Mouse (Mus musculus): ENCODE measurements around the gene Ncf1. TPM values are rescaled to one million over a fixed set of nuclear protein-coding genes. Genes with fewer than 3 reads are reported as not detected.

Gene Ncf1
- polyA plus RNA-seq (2017; shearing (Covaris generic)): 10 to 100 TPM; 12.4 to 15.2 TPM

DNA sequence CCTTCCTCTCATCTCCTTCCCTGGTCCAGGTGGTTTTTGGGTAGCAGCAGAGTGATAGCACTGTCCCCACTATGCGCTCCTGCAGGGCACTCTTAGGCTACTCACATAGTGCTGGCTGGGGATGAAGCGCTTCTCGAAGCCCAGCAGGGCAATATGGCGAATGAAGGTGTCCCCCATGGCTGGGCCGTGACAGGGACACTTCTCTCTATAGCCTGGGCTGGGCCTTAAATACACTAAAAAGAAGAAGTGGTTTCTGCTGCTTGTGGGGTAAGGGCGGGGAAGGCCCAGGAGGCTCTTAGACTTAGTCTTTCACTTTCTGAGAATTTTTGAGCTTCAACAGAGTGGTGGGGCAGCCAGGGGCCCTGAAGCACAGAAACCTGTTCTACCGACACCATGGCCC is at the start of gene Ncf1:
Gene Ncf1, minus strand, starts transcription at position 235 of the 400 bp plus-strand sequence.
- ATAC-seq: peak; percentile 17

DNA sequence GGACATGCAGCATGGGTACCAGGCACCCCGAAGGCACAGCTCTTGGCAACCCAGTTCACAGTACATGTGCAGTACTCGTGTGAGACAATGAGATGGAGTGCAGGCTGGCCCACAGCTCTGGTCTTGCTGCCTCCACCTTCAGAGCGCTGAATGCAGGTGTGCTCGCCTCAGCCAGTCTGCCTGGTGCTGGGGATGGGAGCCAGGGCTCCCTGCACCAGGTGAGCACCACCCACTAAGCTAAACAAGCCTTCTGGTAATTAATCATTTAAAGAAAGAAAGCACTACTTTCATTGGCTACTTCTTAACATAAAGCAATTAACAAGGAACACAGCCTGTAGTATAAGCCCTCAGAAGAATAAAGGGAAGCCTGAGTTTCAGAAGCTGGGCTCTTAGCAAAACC is 47.7 kb upstream of the Ncf1 start:
- no peak for ATAC-seq

DNA sequence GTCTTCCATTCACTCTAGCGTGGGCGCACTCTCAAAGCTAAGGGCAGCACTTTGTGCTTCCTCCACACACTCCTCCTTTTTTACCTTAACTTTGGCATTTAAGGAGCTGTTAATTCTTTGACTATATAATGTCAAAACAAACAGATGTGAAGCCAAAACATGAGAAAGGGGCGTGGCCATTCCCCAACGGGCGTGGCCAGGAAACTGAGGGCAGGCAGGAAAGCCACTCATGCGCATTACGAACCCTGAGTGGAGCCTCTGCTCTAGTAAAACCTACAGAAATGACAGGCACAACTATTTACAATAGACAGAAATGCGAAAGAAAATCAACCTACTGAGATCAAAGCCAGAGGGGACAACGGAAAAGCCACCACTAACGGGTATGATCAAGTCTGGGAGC is 46.1 kb upstream of the Ncf1 start:
- peak; percentile 58 for ATAC-seq

DNA sequence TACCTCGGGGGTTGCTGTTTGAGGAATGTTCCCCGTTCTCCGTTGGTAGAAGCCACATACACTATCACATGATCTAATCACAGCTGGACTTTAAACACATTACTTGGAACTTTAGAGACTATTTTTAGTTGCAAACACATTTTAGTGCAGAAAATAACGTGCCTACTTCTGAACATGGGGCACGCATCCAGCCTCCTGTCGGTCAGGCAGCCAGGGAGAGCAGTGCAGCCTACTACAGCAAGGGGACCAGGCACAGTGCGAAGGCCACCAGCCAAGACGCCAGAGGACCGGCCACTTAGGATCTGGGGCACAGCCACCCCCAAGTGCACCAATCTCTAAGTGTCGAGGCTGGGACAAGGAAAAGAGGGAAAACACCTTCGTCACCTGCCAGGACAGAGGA is 45.6 kb upstream of the Ncf1 start:
- no peak for ATAC-seq

DNA sequence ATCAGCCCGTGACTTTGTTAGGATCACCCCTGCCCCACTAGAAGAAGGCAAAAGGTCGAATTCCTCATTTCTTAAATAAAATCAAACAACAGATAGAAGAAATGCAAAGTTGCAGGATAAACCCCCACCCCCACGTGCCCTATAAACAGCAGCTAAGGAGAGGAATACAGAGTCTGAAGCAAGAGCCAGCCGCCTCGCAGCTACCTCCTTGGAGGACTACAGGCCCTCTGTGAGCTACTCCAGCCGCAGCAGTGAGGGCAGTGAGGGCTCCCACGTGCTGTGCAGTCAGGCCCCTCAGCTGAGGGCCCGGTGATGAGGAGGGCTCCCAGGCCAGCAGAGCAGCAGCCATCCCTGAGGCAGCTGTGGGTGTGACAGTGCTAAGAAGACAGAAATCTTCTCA is 44.3 kb upstream of the Ncf1 start:
- ATAC-seq: no peak

DNA sequence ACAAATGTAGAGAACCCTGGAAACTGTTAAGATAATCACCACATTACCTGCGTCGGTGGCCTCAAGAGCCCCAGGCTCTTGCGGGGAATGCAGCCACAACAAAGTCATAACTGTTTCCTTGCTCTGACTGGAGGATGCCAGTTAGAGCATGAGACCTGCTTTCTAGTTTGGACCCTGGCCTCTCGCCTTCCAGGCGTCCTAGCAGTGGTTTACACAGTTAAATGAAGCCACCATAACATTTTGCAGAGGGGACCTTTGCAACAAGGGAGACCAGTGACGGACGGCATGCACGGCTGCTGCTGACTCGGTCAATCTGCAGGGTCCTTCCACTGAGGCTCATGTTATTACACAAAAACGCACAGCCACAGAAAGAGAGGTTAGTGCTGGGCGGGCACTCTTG is 43.3 kb upstream of the Ncf1 start:
- no peak for ATAC-seq

DNA sequence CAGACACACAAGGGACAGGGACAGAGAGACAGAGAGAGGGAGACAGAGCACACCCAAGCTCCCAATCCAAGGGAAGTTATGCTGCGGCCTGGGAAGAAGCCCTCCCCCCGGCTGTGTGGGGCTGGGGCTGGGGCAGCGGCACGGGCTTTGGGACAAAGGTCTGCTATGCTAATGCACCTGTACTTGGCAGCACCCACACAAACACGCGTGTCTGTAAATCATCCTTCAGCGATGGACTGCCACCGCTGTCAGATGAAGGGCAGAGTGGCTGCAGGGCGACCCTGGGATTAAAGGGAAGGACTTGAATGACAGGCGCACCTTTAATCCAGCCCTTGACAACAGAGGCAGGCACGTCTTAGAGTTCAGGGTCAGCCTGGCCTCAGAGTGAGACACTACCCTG is 42.0 kb upstream of the Ncf1 start:
- no peak for ATAC-seq

DNA sequence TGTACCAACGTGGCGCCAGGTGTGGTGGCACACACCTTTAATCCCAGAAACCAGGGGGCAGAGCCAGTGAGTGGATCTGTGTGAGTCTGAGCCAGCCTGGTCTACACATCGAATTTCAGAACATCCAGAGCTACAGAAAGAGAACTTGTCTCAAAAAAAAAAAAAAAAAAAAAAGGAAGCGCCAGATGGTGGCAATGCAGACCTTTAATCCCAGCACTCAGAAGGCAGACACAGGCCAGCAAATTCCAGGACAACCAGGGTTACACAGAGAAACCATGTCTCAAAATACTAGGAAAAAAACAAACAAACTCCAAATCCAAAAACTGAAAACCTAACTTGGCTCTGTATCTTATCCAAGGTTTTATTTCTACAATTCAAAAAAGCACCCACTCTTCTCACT is 41.1 kb upstream of the Ncf1 start:
- ATAC-seq: no peak

DNA sequence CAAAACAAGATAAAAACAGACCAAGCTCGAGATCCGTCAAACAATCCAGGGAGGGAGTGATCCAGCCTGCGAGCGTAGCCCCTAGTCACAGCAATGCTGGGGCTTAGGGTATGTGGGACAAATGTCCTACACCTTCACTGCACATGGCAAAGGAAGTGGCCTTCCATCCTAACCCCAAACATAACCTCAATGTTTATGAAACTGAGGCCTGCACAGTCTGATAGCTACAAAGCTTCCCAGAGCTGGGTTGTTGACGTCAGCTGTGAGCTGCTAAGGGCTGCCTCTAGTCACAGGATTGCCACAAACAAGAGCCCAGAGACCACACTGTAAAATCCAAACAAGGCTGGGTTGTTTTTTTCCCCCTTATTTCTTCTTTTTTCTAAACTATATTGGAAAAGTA is 40.3 kb upstream of the Ncf1 start:
- ATAC-seq: peak; percentile 67

DNA sequence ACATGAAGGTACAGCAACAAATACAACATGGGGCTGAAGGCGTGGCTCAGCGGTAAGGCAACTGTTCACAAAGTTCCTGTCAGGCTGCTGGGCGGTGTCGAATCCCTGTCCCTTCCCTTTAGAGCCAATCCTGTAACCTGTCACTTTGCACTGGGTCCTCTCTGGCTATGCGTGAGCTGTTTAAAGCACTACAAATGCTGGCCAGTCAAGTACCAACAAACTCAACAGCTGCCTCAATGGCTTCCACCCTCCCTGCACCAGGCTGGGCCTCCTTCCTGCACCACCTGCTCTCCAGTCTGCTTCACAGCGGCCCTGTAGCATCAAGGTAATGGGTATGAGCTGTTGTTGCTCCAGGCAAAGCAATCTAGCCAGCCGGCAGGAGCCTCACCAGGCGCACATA is 39.3 kb upstream of the Ncf1 start:
- ATAC-seq: no peak

DNA sequence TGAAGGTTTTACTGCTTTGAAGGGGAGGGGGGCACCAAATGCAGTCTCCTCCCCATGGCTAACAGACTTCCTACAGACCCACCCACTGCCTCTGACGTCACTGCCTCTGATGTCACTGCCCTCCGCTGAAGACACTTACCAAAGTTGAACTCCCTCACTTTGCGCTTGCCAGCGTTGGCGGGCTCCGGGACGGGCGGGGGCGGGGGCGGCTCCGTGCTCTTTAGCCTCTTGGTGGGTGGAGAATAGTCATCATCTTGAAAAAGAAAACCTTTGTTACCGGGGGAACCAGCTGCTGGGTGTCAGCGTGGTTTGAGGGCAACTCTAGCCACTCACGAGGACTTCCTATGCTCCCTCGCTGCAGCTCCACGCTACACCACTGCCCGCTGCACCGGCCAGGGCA is 37.0 kb upstream of the Ncf1 start:
- ATAC-seq: peak; percentile 76

DNA sequence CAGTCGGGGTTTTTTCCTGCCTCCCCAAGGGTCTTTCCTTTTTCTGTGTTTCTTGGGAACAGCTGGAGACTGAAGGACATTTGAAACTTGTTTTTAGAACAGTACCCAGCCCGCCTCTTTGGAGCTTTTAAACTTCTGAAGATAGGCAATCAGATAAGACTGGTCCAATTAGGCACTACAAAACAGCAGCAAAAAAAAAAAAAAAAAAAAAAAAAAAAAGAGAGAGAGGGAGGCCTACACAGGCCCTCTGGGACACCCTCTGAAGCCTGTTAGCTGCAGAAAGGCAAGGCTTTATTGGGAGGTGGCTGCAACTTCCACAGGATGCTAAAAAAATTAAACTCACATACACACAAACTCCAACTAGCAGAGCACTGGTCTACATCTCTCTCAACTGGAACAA is 36.5 kb upstream of the Ncf1 start:
- peak; percentile 16 for ATAC-seq

DNA sequence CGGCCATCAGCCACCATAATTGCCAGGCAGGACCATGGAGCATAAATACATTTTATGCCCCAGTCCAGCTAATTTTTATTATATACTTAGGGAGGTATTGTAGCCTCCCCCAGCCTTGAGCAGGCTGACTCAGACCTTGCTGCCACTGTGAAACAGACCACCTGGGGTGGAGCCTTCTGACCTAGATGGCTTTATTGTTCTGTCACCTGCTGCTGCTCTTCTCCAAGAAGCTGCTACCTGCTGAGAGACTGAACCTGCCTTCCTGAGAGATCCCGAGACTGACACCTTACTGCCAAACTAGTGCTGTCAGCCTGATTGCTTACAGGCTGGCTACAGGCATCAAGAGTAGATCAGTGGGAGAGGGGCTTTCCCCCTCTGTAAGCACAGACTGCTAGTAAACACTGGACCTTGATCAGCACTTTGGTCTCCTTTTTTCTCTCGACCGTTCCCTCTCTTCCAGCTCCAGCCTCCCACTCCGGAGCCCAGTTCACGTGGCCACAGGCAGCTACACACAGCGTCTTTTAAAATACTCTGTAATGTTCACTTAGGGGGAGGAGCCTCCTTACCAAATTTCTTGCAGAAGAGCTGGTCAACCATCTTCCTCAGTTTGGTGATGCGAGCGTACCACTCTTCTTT is 30.7 kb upstream of the Ncf1 start:
- ATAC-seq: no peak

DNA sequence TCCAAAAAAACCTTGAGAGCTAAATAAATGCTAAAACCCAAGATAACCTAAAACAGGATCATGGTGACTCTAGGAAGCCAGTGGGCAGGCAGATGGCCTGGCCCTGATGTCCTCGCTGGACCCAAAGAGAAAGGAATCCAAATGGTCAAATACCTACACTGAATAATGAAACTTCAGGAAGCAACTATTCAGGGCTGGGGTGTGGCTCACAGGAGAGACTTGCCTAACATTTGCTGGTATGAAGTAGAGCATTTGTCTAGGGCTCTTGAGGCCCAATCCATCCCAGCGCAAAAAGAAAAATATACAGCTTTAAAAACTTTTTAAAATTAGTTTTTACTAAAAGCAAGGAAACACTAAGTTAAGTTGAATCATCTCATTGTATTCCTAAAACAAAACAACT is 29.5 kb upstream of the Ncf1 start:
- no peak for ATAC-seq

DNA sequence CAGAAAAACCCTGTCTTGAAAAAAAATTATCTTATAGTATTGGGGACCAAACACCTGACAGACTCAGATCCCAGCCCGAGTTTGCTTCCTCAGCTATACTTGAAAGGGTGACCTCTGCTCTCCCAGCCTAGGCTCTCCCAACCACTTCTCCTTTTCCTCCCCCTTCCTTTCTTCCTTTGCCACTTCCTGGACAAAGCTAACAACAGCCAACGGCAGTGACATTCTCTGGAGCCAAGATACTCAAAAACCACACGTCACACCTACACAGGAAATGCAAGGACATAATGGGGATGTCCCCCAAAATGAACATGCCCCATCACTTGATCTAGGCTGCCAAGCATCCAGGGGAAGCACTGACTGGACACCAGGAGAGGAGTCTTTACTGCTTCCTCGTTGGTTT is 29.0 kb upstream of the Ncf1 start:
- ATAC-seq: peak; percentile 70

DNA sequence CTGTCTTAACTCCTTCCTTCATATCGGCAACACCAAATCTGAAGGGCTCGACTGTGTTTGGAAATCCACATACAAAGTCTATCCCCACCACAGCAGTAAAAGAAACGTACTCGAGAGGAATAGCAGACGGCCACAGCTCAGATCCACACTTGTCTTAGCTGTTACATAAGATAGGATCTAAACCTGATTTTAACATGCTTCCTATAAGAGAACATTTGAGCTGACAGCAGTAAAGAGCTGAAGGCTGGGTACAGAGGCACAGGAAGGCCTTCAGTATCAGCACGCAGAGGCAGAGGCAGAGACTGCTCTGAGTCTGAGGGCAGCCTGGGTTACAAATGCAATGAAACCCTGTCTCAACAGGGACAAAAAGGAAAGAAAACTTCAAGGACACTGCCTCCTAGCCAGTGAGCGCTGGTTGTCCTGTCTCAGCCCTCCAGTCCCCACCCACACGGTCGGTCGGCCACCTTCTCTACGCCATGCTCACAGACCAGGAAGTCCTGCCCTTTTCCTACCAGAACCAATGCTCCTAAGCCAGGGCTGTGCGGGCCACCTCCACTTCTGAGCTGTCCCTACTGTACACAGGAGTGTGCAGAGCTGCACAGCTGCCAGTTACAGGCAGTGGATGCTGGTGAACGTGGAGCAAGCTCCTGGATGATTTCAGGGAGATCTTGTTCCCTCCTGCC is 28.1 kb upstream of the Ncf1 start:
- ATAC-seq: no peak

DNA sequence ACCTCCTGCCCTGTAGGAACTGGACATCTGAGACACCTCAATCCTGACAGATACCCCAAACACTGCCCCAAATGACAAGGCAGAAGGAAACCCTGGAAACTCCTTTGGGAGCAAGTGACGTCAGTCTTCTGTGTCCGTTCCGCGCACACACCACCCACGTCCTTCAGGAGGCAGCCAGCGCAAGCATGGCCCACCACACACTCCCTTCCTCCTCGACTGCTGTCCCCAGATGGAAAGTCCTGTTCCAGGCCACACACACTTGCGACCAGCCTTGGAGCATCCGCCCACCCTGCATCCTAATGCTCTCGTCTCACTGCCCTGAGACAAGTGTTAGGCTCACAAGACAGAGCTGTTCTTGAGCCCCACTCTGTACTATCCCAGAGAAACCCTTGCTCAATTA is 25.9 kb upstream of the Ncf1 start:
- ATAC-seq: no peak

DNA sequence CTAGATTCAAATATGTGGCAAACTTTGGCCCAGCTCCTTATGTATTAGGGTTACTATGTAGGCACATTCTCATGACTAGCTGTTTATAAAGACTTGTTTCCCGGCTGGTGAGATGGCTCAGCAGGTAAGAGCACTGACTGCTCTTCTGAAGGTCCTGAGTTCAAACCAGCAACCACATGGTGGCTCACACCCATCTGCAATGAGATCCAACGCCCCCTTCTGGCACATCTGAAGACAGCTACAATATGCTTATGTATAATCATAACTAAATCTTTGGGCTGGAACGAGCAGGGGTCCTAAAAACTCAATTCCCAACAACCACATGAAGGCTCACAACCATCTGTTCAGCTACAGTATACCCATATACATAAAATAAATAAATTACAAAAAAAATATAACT is 24.4 kb upstream of the Ncf1 start:
- ATAC-seq: no peak

DNA sequence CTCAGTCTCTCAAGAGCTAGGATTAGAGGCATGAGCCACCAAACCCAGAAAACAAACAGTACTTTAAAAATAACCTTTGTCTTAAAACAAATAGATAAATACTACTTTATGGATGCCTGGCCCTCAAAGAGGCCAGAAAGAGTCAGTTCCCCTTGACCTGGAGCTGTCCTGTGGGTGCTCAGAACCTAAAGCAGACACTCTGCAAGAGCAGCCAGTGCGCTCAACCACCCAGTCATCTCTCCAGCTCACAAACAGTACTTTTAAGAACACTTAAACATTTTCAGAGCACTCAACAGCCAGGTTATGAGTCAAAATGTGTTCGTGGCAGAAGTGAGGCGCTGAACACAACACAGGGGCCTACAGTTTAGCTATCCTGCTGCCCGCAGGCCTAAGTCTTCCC is 21.7 kb upstream of the Ncf1 start:
- ATAC-seq: no peak

DNA sequence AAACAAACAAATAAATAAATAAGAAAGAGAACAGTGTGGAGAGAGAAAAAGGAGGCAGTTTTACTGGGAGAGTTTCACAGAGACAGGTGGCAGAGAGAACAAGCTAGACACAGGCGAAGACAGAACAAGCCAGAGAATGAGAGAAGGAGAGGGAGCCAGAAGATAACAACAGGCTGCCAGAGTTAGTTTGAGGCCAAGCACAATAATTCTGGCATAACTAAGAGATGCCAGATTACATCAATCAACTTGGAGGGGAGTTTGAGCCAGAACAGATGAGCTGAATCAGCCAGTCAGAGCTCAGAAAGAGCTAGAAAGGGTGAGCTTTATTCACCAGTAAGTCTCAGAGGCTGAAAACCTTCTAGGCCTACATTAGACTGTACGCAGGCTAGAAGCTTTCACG is 21.2 kb upstream of the Ncf1 start:
- ATAC-seq: no peak

DNA sequence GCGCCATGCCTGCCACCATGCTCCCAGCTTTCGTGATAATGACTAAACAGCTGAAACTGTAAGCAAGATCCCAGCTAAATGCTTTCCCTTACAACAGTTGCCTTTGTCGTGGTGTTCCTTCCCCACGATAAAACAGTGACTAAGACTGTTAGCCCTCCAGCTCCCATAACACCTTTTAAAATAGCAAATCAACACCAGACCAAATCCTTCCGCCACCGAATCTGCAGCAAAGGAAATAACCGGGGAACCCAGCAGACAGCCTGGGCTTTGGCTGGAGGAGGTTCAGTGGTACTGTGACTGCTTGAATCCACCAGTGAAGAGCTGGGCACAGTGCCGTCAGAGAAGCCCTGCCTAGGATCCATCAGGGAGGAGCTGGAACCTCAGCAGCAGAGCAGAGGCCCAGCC is 19.8 kb upstream of the Ncf1 start:
- ATAC-seq: no peak

DNA sequence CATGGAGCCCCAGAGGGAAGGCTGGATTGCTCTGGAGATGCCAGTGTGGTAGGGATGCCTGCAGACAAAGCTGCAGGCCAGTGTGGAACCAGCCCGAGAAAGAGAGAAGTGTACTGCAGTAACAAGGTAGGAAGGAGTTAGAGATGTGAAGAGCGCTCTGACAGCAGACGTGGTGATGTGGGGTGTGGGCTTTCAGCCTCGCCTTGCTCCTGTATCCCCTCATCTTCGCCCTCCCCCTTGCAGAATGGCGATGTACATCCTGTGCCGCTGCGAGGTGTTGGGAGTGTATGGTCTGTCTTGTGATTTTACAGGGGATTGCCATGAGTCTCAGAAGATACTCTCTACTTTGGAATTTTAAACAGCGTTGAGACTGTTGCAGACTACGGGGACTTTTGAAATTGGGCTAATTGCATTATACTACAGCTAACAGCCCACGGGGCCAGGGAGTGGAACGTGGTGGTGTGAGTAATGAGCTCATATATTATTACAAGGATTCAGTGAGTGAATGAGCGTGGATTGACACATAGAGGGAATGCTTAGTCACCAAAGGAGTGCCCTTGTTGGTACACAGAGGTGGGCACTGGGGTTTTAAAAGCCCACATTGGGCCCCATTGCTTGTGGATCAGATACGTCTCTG is 19.3 kb upstream of the Ncf1 start:
- no peak for ATAC-seq

DNA sequence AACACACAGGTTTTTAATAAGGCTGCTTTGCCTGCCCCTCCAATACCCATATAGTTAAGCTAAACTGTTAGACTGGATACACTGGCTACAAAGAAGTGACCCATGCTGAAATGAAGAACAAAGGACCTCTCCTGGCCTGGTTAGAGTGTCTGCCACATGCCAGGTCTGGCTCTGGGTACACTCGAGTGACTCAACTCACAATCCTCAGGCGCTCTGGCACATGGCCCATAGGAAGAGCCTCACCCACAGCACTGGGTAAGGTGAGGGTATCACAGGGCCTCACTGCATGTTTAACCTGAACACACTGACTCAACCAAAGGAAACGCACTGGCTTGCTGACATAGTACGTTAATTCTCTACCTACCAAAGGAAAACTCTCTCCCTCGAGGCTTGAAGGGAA is 16.7 kb upstream of the Ncf1 start:
- no peak for ATAC-seq

DNA sequence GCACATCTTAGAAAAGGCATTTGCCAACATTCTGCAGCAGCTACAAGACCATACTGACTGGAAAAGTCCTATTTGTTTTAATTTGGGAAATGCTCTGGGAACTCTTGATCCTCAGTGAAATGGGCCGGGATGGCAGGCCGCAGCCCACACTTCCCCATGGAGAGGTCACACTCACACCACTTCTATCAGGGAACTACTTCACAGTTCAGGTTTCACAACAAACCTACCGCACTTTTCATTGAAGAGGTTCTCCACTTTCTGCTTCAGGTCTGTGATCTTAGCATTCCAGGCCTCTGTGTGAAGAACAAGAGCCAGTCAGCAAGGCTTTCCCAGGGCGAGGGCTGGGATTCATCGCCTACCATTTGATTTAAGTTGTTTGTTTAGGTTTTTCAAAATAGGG is 15.5 kb upstream of the Ncf1 start:
- no peak for ATAC-seq

All from activated CD4-positive, CD25-positive, alpha-beta regulatory T cell, adult 4 months (primary cell).